Mouse (Mus musculus): ENCODE results near the gene Tnc. TPM values are rescaled to one million over a fixed set of nuclear protein-coding genes. Genes with fewer than 3 reads are reported as not detected.
"Not testable (repeated sequence)": the region's sequence is repeated elsewhere in the genome, so short reads cannot be mapped to it uniquely, and the experiment has no call there.

Tnc gene
- total RNA-seq, 4 experiments from 2014 or later: 1.9 to 3.2 (median 2.1) TPM

GRCm38 (mm10) chr4:63969891-63970290, 76.9 kb downstream of the Tnc start:
- DNase-seq (ENCODE audit: low spot score in 2 of 2): no peak

DNA sequence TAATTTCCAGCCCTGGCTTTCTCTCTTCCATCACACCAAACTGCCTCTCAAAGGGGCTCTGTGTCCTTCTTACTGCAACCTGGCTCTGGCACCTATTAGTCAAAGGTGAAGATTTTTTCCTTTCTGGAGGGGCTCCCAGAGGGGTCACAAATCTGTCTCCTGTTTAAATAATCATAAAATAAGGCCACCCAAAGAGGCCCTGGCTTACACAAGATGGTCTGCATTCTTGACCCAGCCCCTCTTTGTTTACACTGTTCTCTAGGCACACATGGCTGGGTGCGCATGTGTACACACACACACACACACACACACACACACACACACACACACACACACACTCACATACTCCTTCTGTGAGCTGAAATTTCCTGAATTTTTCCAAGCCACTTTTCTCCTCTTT, 83.4 kb downstream of the Tnc start:
- no peak for DNase-seq (ENCODE audit: low spot score in 2 of 2)

GRCm38 (mm10) chr4:63961858-63962468, 84.9 kb downstream of the Tnc start:
- no peak for DNase-seq (ENCODE audit: low spot score in 2 of 2)

DNA sequence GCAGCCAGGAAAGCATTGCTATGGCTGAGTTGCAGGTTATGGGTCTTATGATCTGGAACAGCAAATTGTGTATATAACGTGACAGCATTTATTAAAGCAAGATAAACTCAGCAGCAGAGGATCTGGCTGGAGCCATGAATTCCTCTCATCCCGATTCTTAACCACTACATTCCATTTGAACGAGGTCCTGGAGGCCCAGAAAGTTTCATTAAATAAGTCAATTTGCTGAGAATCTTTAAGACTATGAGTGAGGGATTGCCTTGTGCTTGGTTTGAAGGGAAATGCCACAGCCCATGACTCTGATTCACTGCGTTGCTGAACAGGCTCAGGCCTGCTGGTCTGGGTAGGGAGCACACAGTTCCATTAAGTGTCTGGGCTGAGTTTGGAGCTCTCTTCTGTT, 88.2 kb downstream of the Tnc start:
- no peak for DNase-seq (ENCODE audit: low spot score in 2 of 2)

DNA sequence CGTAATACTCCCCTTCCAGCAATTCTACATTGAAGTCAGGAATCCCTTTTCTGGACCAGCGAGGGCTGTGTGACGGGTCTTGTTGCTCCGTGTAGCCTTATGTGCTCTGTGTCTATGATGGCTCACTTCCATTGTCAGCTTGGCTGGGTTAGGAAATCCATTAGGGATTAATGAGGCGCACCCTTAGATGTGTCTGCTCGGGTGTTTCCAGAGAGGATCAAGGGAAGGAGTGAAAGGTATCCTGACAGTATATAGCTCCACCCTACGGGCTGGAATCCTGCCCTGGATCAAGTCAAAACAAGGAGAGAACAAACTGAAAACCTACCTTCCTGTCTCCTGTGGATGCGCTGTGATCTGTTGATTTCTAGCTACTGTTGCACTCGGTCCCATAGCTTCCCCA, 96.8 kb downstream of the Tnc start:
- no peak for DNase-seq (ENCODE audit: low spot score in 2 of 2)

- not testable (repeated sequence) for DNase-seq (ENCODE audit: low spot score in 2 of 2)
These were observed 98.1 kb downstream of the Tnc start for GRCm38 (mm10) chr4:63948688-63949073.

- DNase-seq (ENCODE audit: low spot score in 2 of 2): peak; percentile 13 to 42
These were observed 98.6 kb downstream of the Tnc start for GRCm38 (mm10) chr4:63948066-63948687.

- DNase-seq (ENCODE audit: low spot score in 2 of 2): no peak
These were observed 103.0 kb downstream of the Tnc start for GRCm38 (mm10) chr4:63943813-63944212.

- DNase-seq (ENCODE audit: low spot score in 2 of 2): no peak
These were observed 103.9 kb downstream of the Tnc start for GRCm38 (mm10) chr4:63942875-63943274.

- DNase-seq (ENCODE audit: low spot score in 2 of 2): no peak
These were observed 105.4 kb downstream of the Tnc start for GRCm38 (mm10) chr4:63941420-63941819.

- no peak for DNase-seq (ENCODE audit: low spot score in 2 of 2)
These were observed 107.4 kb downstream of the Tnc start for GRCm38 (mm10) chr4:63939428-63939827.

DNA sequence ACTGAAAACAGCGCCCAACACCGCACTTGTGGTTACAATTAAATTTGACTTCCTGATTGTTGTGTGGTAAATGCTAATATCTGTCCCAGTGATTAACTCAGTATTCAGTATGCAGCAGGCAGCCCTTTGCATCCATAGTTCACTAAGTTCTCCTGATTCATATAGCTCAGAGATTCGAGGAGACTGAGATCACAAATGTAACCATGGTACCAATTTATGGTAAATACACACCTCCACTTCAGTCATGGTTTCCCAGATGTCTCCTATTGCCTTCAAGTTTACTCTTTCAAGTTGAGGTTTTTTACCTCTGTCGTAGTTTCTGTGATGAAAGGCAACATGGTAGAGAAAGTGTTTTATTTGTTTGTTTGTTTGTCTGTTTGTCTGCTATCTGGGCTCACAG, 110.9 kb downstream of the Tnc start:
- DNase-seq (ENCODE audit: low spot score in 2 of 2): no peak

DNA sequence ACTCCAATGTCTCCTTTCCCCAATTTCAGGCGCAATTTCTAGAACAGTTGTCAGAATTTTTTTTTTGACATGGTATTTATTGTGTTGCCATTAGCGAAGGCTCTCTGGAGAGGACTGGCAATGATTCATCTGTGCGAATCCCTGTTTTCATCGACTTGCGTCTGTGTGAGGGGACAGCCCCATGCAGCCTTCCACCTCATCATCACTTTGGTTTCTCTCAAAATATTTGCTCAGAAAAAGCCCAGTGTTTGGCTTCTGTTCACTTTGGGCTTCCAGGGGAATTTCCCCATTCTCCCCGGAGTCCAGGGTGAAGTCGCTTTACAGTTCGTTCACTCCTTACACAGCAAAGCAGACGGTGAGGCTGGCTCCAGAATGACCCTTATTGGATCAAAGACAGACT, 111.5 kb downstream of the Tnc start:
- DNase-seq (ENCODE audit: low spot score in 2 of 2): no peak

DNA sequence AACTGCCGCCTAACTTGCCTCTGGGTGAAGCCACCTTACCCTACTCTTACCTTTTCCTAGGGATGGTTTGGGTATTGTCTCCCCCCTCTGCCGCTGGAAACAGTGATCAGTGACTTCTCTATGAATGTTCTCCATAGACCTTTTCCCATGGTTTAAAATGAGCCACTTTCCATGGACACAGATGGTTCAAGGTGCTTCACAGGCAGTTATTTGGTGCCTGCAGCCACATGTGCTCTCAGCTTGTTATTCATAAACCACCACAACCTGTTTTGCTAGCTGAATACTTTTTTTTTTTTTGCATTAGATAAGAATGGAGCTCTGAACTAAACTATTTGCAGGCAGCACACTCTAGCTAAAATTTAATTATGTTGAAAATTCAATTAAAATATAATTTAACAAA, 116.0 kb downstream of the Tnc start:
- no peak for DNase-seq (ENCODE audit: low spot score in 2 of 2)

GRCm38 (mm10) chr4:63929490-63929889, 117.3 kb downstream of the Tnc start:
- no peak for DNase-seq (ENCODE audit: low spot score in 2 of 2)

DNA sequence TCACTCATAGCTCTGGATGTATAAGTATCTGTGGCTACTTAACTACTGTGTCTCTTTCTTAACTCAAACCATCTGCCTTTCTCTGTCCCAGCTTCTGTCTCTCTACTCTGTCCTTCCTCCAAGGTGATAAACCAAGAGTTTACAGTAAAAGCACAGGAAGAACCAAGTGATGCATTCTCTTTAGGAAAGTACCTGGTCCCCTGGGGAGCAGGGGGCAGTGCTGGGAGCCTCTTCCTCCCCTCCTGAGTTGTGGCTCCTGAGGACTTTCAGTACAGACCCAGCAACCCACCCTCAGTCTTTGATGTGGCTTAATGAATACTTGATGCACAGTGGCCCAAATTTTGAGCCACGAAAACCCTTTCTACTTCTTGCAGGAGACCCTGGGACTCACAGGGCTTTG, 118.6 kb downstream of the Tnc start:
- DNase-seq (ENCODE audit: low spot score in 2 of 2): no peak

DNA sequence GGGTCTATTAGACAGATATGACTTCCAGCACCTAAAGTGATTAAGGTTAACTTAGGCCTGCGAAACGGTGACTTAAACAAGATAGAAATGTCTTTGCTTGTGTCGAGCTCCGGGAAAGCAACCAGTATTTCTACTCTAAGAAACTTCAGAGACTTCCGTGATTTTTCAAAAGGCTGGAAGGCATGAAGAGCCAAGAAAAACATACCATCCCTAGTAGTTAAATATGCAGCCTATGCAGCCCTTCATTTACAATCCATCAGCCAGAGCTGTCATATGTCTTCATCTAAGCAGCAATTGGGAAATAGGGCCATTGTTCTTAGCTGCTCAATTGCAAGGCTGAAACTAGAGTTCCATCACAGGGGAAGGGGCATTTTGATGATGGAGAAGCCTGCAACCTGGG, 129.6 kb downstream of the Tnc start:
- no peak for DNase-seq (ENCODE audit: low spot score in 2 of 2)

- DNase-seq (ENCODE audit: low spot score in 2 of 2): no peak
These were observed 130.1 kb downstream of the Tnc start for GRCm38 (mm10) chr4:63916753-63917152.

GRCm38 (mm10) chr4:63916288-63916687, 130.5 kb downstream of the Tnc start:
- DNase-seq (ENCODE audit: low spot score in 2 of 2): no peak

Data from left cerebral cortex, adult 8-10 months (tissue).